Mouse (Mus musculus): ENCODE measurements around the gene Atp5g1. TPM values are rescaled to one million over a fixed set of nuclear protein-coding genes. Genes with fewer than 3 reads are reported as not detected.
"Not testable (repeated sequence)": the region's sequence is repeated elsewhere in the genome, so short reads cannot be mapped to it uniquely, and the experiment has no call there.

Atp5g1 gene
- total RNA-seq (2018; cell fraction: chromatin; rRNA removed): 10 to 100 TPM in 2 of 26 experiments, 1 to 10 TPM in 22, under 1 TPM in 2; 0.76 to 16.5 (median 3.3) TPM
- 100 to 1,000 TPM in 10 of 26 experiments, 10 to 100 TPM in 16; 76.6 to 129 (median 95.2) TPM for total RNA-seq (2018; cell fraction: cytosol; rRNA removed)
- 10 to 100 TPM in 19 of 26 experiments, 1 to 10 TPM in 7; 4.3 to 29.3 (median 14.0) TPM for total RNA-seq (2018; cell fraction: nucleus; rRNA removed)
- 39.0 to 216 TPM (median 98.4 TPM) in 3 replicates for polyA plus RNA-seq (2018)

DNA sequence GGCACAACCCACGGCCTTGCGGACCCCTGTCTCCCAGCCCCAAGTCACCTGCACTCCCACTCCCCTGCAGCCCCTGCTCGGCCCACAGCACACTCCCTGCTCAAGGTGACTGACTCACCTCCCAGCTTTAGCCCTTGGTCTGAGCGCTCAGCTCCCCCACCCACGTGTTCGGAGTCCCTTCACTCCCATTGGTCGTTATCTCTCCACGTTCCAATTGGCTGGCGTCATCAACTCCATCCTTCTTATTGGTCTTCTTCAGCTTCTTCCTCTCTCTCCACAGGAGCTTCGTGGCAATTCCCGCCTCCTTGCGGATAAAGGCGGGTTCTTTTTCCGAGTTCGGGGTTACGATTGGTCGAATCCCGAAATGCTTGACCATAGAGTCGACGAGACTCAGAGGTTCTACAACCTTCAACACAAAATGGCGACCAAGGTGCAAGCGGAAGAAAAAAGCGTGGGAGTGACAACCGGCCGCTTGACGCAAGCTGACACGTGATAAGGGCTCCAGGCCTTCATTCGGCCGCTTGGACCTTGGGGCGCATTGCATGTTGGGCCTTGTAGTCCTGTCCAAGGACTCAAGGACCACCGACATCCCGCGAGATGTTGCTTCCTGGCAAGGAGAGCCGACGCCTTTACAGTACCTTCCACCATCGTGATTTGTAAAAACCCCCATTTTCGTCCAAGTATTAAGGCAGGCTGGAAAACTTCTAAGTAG, at the start of gene Atp5g1:
Gene Atp5g1 (minus strand): TSS at position 162 of the 712 bp plus-strand sequence.
- peaks cover 25% of the 10 kb centered on the region for H3K79me2 ChIP-seq (ENCODE audit: inconsistent target)
- under 1% methylated on average over 37 of the region's 37 CpGs for WGBS (ENCODE audit: missing documents)
- H3K27ac ChIP-seq: peak within 1 kb of the TSS; percentile 54
- peak within 1 kb of the TSS; percentile 74 for H3K4me3 ChIP-seq (ENCODE audit: inconsistent target)
- H3K36me3 ChIP-seq (ENCODE audit: inconsistent target): peaks cover 6% of the 10 kb centered on the region

GRCm38 (mm10) chr11:96124052-96124914, 48.8 kb upstream of the Atp5g1 start:
- Histone ChIP-seq H3K4me3 (ENCODE audit: inconsistent target) (no peak overlapping the region), H3K27ac (no peak overlapping the region), H3K79me2 (ENCODE audit: inconsistent target) (no peaks in the 10 kb centered on the region), H3K36me3 (ENCODE audit: inconsistent target) (no peaks in the 10 kb centered on the region)
- WGBS (ENCODE audit: missing documents): 8% methylated on average over 45 of the region's 45 CpGs

DNA sequence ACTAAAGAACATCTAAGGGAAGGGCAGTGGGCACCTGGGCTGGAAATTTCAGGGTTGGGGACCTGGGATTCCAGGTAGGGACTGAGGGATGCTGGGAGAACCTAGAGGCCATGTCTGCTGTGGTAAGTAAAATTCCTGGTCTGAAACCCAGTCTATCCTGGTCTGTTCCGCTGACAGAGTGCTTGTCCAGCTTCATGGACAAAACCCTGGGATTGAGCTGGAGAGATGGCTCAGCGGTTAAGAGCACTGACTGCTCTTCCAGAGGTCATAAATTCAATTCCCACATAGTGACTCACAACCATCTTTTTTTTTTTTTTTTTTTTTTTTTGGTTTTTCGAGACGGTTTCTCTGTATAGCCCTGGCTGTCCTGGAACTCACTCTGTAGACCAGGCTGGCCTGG, 47.3 kb upstream of the Atp5g1 start:
- 100% methylated on average over 2 of the region's 4 CpGs for WGBS (ENCODE audit: missing documents)
- not testable (repeated sequence) for H3K4me3 ChIP-seq (ENCODE audit: inconsistent target); H3K36me3 ChIP-seq (ENCODE audit: inconsistent target); H3K79me2 ChIP-seq (ENCODE audit: inconsistent target); H3K27ac ChIP-seq

GRCm38 (mm10) chr11:96119401-96119800, 43.9 kb upstream of the Atp5g1 start:
- no peaks in the 10 kb centered on the region for H3K36me3 ChIP-seq (ENCODE audit: inconsistent target)
- no peak overlapping the region for H3K4me3 ChIP-seq (ENCODE audit: inconsistent target)
- no peaks in the 10 kb centered on the region for H3K79me2 ChIP-seq (ENCODE audit: inconsistent target)
- no peak overlapping the region for H3K27ac ChIP-seq
- 79% methylated on average over 3 of the region's 3 CpGs for WGBS (ENCODE audit: missing documents)

DNA sequence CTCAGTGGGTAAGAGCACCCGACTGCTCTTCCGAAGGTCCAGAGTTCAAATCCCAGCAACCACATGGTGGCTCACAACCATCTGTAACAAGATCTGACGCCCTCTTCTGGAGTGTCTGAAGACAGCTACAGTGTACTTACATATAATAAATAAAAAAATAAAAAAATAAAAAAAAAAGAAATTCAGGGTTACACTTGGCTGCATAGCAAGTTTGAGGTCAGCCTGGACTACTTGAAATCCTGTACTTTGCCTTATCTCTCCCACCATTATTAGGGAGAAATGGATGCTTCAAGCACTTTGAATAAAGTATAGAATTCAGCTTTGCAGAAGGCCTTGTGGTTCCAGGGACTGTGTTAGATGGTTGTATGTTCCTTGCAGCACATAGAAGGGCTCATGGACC, 41.5 kb upstream of the Atp5g1 start:
- H3K4me3 ChIP-seq (ENCODE audit: inconsistent target); H3K79me2 ChIP-seq (ENCODE audit: inconsistent target); H3K36me3 ChIP-seq (ENCODE audit: inconsistent target); H3K27ac ChIP-seq: not testable (repeated sequence)
- WGBS (ENCODE audit: missing documents): no CpG with 5 or more reads among the region's 3 CpGs

DNA sequence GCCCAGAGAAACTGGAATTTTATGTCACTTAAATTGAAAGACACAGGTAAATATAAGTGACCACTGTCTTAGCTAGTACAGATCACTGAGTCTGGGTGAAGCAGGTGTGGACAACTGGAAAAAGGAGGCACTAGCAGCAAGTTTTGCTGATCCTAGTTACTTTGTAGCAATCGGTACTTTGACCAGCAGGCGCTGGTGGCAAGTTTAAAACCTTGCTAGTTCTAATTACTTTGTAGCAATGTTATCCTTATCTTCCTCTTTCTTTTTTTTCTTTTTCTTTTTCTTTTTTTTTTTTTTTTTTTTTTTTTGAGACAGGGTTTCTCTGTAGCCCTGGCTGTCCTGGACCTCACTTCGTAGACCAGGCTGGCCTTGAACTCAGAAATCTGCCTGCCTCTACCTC, 40.6 kb upstream of the Atp5g1 start:
- H3K79me2 ChIP-seq (ENCODE audit: inconsistent target): no peaks in the 10 kb centered on the region
- H3K27ac ChIP-seq: no peak overlapping the region
- no peak overlapping the region for H3K4me3 ChIP-seq (ENCODE audit: inconsistent target)
- 92% methylated on average over 3 of the region's 3 CpGs for WGBS (ENCODE audit: missing documents)
- H3K36me3 ChIP-seq (ENCODE audit: inconsistent target): no peaks in the 10 kb centered on the region

- no peaks in the 10 kb centered on the region for H3K36me3 ChIP-seq (ENCODE audit: inconsistent target)
- no peaks in the 10 kb centered on the region for H3K79me2 ChIP-seq (ENCODE audit: inconsistent target)
- WGBS (ENCODE audit: missing documents): 98% methylated on average over 6 of the region's 6 CpGs
- H3K27ac ChIP-seq: no peak overlapping the region
- H3K4me3 ChIP-seq (ENCODE audit: inconsistent target): no peak overlapping the region
Observed at GRCm38 (mm10) chr11:96115416-96115815, 39.9 kb upstream of the Atp5g1 start.

DNA sequence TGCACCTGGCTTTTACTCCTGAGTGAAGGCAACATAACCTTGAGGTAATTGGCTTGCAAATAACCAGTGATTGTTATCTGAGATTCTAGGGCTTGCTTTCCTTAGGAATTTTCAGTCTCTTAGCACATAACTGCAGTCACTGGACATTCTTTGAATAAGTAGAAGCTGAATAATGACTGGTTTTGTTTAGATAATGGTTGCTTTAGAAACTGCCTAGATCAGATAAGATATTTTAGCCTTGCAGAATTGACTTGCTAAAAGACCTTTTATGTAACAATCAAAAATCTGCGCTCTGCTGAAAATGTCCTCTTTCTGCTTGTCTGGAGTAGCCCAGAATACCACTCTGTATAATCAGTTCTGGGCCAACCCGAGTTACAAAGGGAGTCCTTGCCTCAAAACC, 38.6 kb upstream of the Atp5g1 start:
- H3K4me3 ChIP-seq (ENCODE audit: inconsistent target): no peak overlapping the region
- no peaks in the 10 kb centered on the region for H3K79me2 ChIP-seq (ENCODE audit: inconsistent target)
- WGBS (ENCODE audit: missing documents): 61% methylated on average over 2 of the region's 2 CpGs
- no peak overlapping the region for H3K27ac ChIP-seq
- H3K36me3 ChIP-seq (ENCODE audit: inconsistent target): no peaks in the 10 kb centered on the region

DNA sequence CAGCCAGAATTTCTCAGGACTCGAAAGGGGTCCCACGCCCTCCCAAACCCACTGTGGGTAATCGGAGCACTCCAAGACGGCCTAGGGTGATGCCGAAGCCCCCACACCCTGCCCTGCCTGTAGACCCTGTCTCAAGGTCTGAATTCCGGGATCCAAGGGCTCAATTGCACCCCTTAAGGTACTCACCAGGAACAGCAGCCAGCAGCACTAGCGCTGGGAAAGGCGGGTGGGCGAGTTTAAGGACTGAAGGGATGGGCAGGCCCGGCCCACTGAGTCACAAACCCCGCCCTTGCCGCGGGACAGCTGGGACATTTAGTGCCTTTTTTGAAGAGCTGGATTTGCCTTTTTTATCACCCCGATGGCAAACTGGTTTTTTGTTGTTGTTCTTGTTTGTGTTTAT, 36.3 kb upstream of the Atp5g1 start, which contains the start of gene Calcoco2:
Gene Calcoco2 (minus strand): TSS at position 214 of the 400 bp plus-strand sequence.
- Histone ChIP-seq H3K36me3 (ENCODE audit: inconsistent target) (no peaks in the 10 kb centered on the region), H3K79me2 (ENCODE audit: inconsistent target) (no peaks in the 10 kb centered on the region), H3K27ac (no peak within 1 kb of the TSS), H3K4me3 (ENCODE audit: inconsistent target) (no peak within 1 kb of the TSS)
- WGBS (ENCODE audit: missing documents): 56% methylated on average over 14 of the region's 14 CpGs

DNA sequence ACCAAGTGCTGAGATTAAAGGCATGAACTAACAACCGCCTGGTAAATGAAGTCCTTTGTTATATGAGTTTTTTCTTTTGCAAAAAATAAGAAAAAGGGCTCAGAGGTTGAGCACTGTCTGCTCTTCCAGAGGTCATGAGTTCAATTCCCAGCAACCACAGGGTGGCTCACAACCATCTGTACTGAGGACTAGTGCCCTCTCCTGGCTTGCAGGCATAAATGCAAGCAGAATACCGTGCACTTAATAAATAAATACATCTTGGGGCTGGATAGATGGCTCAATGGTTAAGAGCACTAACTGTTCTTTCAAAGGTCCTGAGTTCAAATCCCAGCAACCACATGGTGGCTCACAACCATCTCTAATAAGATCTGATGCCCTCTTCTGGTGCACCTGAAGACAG, 35.5 kb upstream of the Atp5g1 start:
- not testable (repeated sequence) for H3K36me3 ChIP-seq (ENCODE audit: inconsistent target); H3K4me3 ChIP-seq (ENCODE audit: inconsistent target); H3K27ac ChIP-seq; H3K79me2 ChIP-seq (ENCODE audit: inconsistent target)
- WGBS (ENCODE audit: missing documents): 63% methylated on average over 2 of the region's 2 CpGs

- no peaks in the 10 kb centered on the region for H3K36me3 ChIP-seq (ENCODE audit: inconsistent target)
- H3K4me3 ChIP-seq (ENCODE audit: inconsistent target): no peak overlapping the region
- H3K27ac ChIP-seq: no peak overlapping the region
- WGBS (ENCODE audit: missing documents): 30% methylated on average over 1 of the region's 1 CpGs
- H3K79me2 ChIP-seq (ENCODE audit: inconsistent target): no peaks in the 10 kb centered on the region
Observed at GRCm38 (mm10) chr11:96108376-96108775, 32.9 kb upstream of the Atp5g1 start.

GRCm38 (mm10) chr11:96093361-96093760, 17.9 kb upstream of the Atp5g1 start:
- no peaks in the 10 kb centered on the region for H3K79me2 ChIP-seq (ENCODE audit: inconsistent target)
- H3K27ac ChIP-seq: no peak overlapping the region
- WGBS (ENCODE audit: missing documents): 4% methylated on average over 3 of the region's 3 CpGs
- H3K36me3 ChIP-seq (ENCODE audit: inconsistent target): no peaks in the 10 kb centered on the region
- no peak overlapping the region for H3K4me3 ChIP-seq (ENCODE audit: inconsistent target)

- 53% methylated on average over 7 of the region's 7 CpGs for WGBS (ENCODE audit: missing documents)
- Histone ChIP-seq H3K36me3 (ENCODE audit: inconsistent target) (no peaks in the 10 kb centered on the region), H3K4me3 (ENCODE audit: inconsistent target) (no peak overlapping the region), H3K79me2 (ENCODE audit: inconsistent target) (no peaks in the 10 kb centered on the region), H3K27ac (no peak overlapping the region)
Observed at GRCm38 (mm10) chr11:96092674-96093291, 17.3 kb upstream of the Atp5g1 start.

- Histone ChIP-seq H3K79me2 (ENCODE audit: inconsistent target) (no peaks in the 10 kb centered on the region), H3K36me3 (ENCODE audit: inconsistent target) (no peaks in the 10 kb centered on the region), H3K27ac (no peak overlapping the region), H3K4me3 (ENCODE audit: inconsistent target) (no peak overlapping the region)
- WGBS (ENCODE audit: missing documents): 66% methylated on average over 2 of the region's 2 CpGs
Observed at GRCm38 (mm10) chr11:96091073-96091472, 15.6 kb upstream of the Atp5g1 start.
